Mouse (Mus musculus) spleen, adult 2 months (tissue): ENCODE data around the gene Zbbx.

Experiments
- CTCF ChIP-seq: fragments of 200-500 bp; IDR thresholded peaks from 2 replicates; pipeline ENCODE4 v1.5.1; 2011; ENCODE audit warnings: mild to moderate bottlenecking, inconsistent platforms; ENCODE audit not compliant: insufficient read depth, insufficient read length, insufficient replicate concordance; ENCODE audit errors: extremely low read depth
- POLR2A ChIP-seq: fragments of 200-500 bp; IDR thresholded peaks from 2 replicates; pipeline ENCODE4 v1.6.1; 2011; ENCODE audit warnings: low read depth, low read length, inconsistent platforms

DNA sequence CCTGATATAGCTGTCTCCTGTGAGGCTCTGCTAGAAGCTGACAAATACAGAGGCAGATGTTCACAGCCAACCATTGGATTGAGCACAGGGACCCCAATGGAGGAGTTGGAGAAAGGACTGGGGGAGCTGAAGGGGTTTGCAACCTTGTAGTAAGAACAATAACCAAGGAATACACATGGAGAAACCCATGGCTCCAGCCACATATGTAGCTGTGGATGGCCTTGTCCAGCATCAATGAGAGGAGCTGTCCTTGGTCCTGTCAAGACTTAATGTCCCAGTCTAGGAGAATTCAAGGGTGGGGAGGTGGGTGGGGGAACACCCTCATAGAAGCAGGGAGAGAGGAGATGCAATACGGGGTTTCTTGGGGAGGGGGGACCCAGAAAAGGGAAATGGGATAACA lies 17.8 kb upstream of the Zbbx start:
- TF ChIP-seq CTCF: no peak
- TF ChIP-seq POLR2A: no peak
